Mouse (Mus musculus) thymus, adult 2 months (tissue): ENCODE measurements around the gene Rpl6. TPM values are rescaled to one million over a fixed set of nuclear protein-coding genes. Genes with fewer than 3 reads are reported as not detected.

Source experiments
- DNase-seq: peaks from one replicate; pipeline ENCODE4 v3.0.0; 2021
- H3K27ac ChIP-seq: fragments of 200-500 bp; 2 replicates; pipeline ENCODE4 v1.5.1; 2012; ENCODE audit warnings: low read length, control low read depth; ENCODE audit not compliant: control insufficient read depth, insufficient read depth
- H3K27me3 ChIP-seq: fragments of 200-500 bp; 2 replicates; pipeline ENCODE4 v1.6.1; 2012; ENCODE audit warnings: mild to moderate bottlenecking, low read length, moderate library complexity, mixed read lengths; ENCODE audit not compliant: control insufficient read depth, insufficient read depth
- H3K36me3 ChIP-seq: fragments of 200-500 bp; 2 replicates; pipeline ENCODE4 v1.6.1; 2012; ENCODE audit warnings: mild to moderate bottlenecking, low read length, moderate library complexity; ENCODE audit not compliant: control insufficient read depth, insufficient read depth
- H3K4me1 ChIP-seq: fragments of 200-500 bp; replicated peaks from 2 replicates; pipeline ENCODE4 v1.6.1; 2012; ENCODE audit warnings: low read length; ENCODE audit not compliant: control insufficient read depth, insufficient read depth
- H3K4me3 ChIP-seq: fragments of 200-500 bp; 2 replicates; pipeline ENCODE4 v1.5.1; 2012; ENCODE audit warnings: mild to moderate bottlenecking, low read length, control low read depth, moderate library complexity; ENCODE audit not compliant: control insufficient read depth, insufficient read depth
- CTCF ChIP-seq: fragments of 200-500 bp; IDR thresholded peaks from 2 replicates; pipeline ENCODE4 v1.5.1; 2012; ENCODE audit warnings: mild to moderate bottlenecking, control low read depth, low read length, moderate library complexity, borderline replicate concordance; ENCODE audit not compliant: control insufficient read depth, poor library complexity, insufficient read depth; ENCODE audit errors: extremely low read depth
- POLR2A ChIP-seq: fragments of 200-500 bp; IDR thresholded peaks from 2 replicates; pipeline ENCODE4 v1.6.1; 2012; ENCODE audit warnings: mild to moderate bottlenecking, low read length, control low read depth, moderate library complexity; ENCODE audit not compliant: control insufficient read depth, poor library complexity, insufficient read depth; ENCODE audit errors: extremely low read depth
- WGBS: fragments of 180-500 bp; shearing (Covaris S2); methylation state at CpG from one replicate; pipeline ENCODE4 v1.1.7; 2018; 5-methylcytosine and 5-hydroxymethylcytosine counted together
- polyA plus RNA-seq: library from polyadenylated mRNA; depleted of rRNA; stranded (reverse); fragments of >200 nt; gene quantifications from 2 replicates; pipeline ENCODE4 v1.2.3, GENCODE M21; 2012

Rpl6 gene
- polyA plus RNA-seq, 1 experiment = 391 TPM

DNA sequence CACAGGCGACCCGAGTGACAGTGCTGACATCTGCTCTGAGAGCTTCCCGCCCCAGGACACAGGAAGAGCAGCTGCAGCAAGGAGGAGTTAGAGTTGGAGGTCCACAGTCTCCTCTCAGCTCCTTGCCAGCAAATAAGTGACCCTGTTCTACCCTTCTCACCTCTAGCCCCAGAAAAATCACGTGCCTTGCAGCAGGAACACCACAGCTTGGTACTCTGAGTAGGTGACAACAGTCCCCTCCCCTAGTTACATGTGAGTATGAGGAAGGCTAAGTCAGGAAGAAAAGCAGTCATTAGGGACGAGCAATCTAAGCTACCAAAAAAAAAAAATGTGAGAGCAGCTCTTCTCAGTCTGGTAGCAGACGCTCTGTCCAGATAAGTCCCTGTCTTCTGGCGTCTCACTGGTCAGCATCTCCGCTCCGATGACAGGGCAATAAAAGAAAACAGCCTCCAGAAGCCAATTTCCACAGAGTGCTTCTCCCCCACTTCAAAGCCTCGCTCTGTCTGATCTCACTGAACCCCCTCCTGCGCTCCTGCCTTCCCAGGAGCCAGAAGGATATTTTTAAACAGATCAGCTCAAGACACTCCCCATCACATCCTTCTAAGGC, 19.2 kb upstream of the Rpl6 start:
- 41% methylated on average over 11 of the region's 11 CpGs for WGBS
- no peak for TF ChIP-seq CTCF
- no peak for TF ChIP-seq POLR2A
- Histone ChIP-seq H3K36me3 (no peaks in the 10 kb centered on the region), H3K4me3 (no peak overlapping the region), H3K27me3 (no peaks in the 10 kb centered on the region), H3K27ac (no peak overlapping the region), H3K4me1 (peaks cover 11% of the 10 kb centered on the region)
- no peak for DNase-seq

DNA sequence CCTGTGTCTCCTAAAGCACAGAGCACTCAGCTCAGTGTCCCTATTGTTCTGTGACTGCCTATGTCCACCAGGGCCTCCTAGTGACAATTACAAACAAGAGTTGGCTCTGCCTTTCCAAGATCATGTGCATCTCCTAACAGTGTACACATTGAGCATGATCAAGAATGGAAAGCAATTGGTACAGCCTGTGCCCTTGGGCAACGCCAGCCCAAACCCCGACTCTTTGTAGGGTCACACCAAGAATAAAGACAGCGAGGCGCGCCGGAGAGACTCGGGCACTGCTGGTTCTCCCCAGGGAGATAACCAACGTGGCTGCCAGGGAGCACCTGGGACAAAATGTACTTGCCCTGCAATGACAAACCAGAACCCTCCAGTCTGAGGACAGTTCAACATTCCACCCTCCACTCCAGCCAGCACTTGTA, 16.7 kb upstream of the Rpl6 start:
- 94% methylated on average over 8 of the region's 8 CpGs for WGBS
- Histone ChIP-seq H3K27me3 (no peaks in the 10 kb centered on the region), H3K27ac (no peak overlapping the region), H3K4me1 (peaks cover 21% of the 10 kb centered on the region), H3K4me3 (no peak overlapping the region), H3K36me3 (no peaks in the 10 kb centered on the region)
- DNase-seq = no peak
- TF ChIP-seq POLR2A (no peak), CTCF (no peak)

DNA sequence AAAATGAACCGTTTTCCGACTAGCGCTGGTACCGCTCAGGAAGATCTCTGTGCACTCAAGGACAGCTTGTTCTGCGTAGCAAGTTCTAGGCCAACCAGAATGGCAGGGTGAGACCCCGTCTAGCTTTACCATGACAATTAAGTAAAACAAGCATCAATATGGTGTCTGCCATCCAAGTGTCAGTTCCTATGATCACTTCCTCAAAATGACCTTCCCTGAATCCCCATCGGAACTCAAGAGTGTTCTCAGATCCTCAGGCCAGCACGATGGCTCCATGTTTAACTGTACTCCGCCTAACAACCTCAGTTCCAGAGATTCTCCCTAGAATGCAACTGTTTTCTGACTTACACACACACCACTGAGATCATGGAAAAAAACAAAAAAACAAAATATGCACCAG, 16.0 kb upstream of the Rpl6 start:
- no peaks in the 10 kb centered on the region for H3K36me3 ChIP-seq
- 95% methylated on average over 9 of the region's 9 CpGs for WGBS
- H3K4me1 ChIP-seq = peaks cover 21% of the 10 kb centered on the region
- H3K27me3 ChIP-seq = no peaks in the 10 kb centered on the region
- H3K27ac ChIP-seq = no peak overlapping the region
- no peak for TF ChIP-seq CTCF
- TF ChIP-seq POLR2A = no peak
- no peak overlapping the region for H3K4me3 ChIP-seq
- no peak for DNase-seq

DNA sequence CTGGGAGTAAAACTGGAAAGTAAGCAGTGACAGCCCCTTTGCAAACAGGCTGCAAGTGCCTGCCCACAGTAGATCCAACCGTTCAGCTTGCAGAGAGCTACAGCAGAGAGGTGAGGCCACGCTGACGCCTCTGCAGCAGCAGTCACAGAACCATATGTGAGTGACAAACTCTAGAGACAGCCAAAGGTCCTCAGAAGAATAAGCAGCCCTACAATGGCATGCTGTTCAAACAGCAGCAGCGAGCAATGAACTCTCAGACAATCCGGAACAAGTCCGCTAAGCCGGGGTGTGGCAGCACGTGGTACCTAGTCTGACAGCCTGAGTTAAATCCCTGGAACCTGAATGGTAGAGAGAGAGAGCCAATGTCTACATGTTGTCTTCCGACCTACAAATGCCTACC, 15.1 kb upstream of the Rpl6 start:
- DNase-seq = no peak
- no peak overlapping the region for H3K4me3 ChIP-seq
- H3K27ac ChIP-seq = no peak overlapping the region
- 96% methylated on average over 9 of the region's 9 CpGs for WGBS
- H3K27me3 ChIP-seq = no peaks in the 10 kb centered on the region
- no peak for TF ChIP-seq CTCF
- TF ChIP-seq POLR2A = no peak
- peaks cover 21% of the 10 kb centered on the region for H3K4me1 ChIP-seq
- no peaks in the 10 kb centered on the region for H3K36me3 ChIP-seq

DNA sequence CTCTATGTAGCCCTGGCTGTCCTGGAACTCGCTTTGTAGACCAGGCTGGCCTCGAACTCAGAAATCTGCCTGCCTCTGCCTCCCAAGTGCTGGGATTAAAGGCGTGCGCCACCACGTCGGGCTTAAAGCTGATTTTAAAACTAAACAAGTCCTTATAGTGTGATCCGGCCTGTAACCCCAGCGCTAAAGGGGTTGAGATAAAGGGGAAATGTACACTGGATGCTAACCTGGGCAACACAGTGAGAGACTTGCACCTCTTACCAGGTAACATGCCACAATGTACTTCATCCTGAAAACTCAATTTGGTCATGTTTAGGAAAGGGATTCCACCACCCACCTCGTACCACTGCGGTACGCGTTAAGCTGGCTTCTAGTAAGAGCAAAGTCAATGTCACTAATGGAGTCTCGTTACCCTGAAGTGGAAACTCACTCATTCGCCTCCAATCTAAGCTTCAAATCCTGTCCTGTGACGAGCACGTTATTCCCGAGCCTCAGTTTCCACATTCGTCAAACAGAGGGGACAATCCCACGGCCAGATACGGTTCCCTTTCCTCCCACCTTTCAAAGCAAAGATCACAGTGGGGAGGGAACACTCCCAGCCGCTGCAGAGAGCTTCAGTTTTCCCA, 14.0 kb upstream of the Rpl6 start:
- Histone ChIP-seq H3K4me1 (peaks cover 14% of the 10 kb centered on the region), H3K27me3 (no peaks in the 10 kb centered on the region), H3K4me3 (peak overlapping the region; percentile 95), H3K36me3 (no peaks in the 10 kb centered on the region), H3K27ac (no peak overlapping the region)
- TF ChIP-seq CTCF = no peak
- no peak for TF ChIP-seq POLR2A
- no peak for DNase-seq
- WGBS = 38% methylated on average over 21 of the region's 21 CpGs

DNA sequence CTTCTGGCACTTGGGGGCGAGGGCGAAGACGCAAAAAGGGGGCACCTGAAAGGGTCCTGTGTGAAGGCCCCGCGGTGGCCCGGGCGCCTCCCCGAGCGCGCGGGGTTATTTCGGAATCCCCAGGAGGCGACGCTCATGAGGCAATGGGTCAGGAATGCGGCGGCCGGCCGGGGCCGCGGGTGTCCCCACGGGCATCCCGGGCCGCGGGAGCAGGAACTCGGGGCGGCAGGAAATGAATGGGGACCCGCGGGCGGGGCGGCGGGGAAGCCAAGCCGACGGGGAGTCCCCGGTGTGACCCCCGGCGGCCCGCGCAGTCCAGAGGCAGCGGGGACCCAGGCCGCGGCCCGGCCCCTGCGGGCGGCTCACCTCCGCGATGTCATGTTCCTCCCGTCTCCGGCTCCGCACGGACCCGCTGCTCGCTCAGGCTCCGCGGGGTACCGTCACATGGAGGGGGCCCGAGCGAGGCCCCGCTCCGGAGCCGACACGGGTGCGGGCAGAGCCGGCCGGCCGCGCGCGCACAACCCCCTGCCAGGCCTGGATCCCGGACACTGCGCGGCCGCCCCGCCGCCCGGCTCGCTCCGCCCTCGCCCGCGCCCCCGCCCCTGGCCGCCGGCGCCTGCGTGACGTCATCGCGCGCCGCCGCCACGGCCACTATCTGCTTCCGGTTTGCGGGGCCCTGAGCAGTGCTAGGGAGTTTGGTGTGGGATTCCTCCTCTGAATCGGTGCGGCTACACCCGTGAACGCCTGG, 13.3 kb upstream of the Rpl6 start, which contains the start of gene Ptpn11:
Gene Ptpn11, minus strand, starts transcription at position 562 of the 748 bp plus-strand sequence.
- TF ChIP-seq POLR2A (peak; percentile 79), CTCF (no peak; the same call in 1 of the 2 replicates)
- peak within 1 kb of the TSS; percentile 95 for H3K4me3 ChIP-seq
- no peaks in the 10 kb centered on the region for H3K36me3 ChIP-seq
- H3K27me3 ChIP-seq = no peaks in the 10 kb centered on the region
- WGBS = under 1% methylated on average over 93 of the region's 98 CpGs
- DNase-seq = peak; percentile 79
- H3K27ac ChIP-seq = peak within 1 kb of the TSS; percentile 33; the same call in 1 of the 2 replicates
- H3K4me1 ChIP-seq = peaks cover 13% of the 10 kb centered on the region

DNA sequence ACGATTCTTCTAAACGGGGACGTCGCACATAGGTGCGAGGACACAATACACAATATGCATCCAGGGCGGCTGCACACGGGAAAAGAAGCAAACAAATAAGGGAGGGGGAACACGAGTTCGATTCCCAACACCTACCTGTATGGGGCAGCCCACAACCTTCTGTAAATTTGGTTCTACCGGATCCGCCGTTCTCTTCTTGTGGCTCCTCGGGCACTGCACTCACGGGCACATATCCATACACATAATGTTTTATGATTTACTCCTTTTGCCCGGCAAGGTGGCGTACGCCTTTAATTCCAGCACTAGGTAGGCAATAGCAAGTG, 12.7 kb upstream of the Rpl6 start:
- Histone ChIP-seq H3K4me1 (peaks cover 13% of the 10 kb centered on the region), H3K36me3 (no peaks in the 10 kb centered on the region), H3K27ac (peak overlapping the region; percentile 33; the same call in 1 of the 2 replicates), H3K27me3 (no peaks in the 10 kb centered on the region), H3K4me3 (peak overlapping the region; percentile 95)
- DNase-seq = no peak
- no peak for TF ChIP-seq CTCF
- 13% methylated on average over 17 of the region's 17 CpGs for WGBS
